Mouse (Mus musculus): ENCODE results near the gene Rfc4.
"Not testable (repeated sequence)": the region's sequence is repeated elsewhere in the genome, so short reads cannot be mapped to it uniquely, and the experiment has no call there.

Rfc4 gene

DNA sequence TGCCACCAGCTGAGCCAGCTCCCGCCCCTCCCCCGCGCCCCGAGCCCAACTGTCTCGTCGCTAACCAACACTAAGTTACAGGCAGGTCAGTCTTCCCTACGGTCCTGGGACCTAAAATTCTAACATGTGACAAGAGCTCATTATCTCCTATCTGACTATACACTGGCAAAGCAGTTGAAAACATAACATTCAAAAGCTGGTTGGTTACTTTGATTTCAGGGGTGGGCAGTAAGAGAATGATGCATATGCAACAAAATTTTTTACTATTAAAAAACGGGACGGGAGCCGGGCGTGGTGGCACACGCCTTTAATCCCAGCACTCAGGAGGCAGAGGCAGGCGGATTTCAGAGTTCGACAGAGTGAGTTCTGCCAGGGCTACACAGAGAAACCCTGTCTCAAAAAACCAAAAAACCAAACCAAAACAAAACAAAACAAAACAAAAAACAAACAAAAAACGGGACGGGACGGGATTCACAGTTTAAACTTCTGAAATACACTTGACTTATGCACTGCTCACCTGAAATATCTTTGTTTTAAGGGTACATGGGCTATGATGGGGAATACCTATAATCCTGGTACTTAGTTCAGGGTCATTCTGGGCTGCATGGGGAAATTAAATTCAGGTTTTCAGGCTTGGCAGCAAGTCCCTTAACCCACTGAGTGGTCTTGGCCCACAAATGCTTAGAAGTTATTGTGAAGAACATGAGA lies 24.3 kb downstream of the Rfc4 start:
- no peak for DNase-seq (ENCODE audit: low read depth in 2 of 2, low spot score in 2 of 2)

DNA sequence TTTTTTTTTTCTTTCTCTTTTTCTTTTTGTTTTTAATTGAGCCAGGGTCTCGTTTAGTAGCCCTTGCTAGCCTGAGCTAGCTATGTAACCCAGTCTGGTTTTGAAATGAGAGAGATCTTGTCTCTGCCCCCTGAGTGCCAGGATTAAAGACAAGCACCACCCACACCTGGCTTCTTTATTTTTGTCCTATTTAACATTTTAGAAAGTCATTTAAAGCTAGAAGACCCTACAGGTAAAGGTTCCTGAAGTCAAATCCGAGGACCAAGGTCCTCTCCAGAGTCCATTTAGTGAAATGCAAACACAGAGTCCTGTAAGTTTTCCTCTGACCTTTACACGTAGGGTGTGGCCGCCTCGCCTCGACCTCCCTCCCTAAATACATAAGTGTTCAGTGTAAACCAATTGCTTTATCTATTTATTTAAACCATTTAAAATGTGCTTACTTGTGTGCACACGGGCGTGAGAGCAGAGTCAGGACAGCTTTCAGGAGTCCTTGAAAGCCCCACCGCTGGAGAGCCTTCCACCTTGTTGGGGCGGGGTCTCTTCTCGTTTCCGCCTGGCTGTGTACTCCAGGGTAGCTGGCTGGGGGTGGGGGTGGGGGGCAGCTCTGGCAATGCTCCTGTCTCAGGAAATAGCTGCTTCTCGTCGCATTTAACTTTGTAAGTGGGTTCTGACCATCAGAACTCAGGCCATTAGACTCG lies 25.0 kb downstream of the Rfc4 start:
- DNase-seq (ENCODE audit: low read depth in 2 of 2, low spot score in 2 of 2), result no peak

DNA sequence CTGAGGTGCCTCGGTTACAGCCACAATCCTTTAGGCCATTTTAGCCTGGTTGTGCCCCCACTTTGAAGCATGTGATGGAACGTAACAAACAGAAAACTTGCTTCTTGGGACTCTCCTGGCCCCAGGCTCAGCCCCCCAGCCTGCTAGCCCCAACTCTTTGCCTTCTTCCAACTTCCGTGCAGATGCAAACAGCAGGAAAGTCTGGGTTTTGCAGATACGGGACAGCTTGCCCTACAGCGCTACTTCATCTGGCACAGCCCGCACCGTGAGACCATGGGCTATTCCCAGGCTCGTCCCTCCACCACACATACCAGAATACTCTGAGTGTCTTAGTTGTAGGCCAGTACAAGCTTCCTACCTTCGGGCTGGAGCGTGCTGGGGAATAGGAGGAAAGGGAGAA lies 26.9 kb downstream of the Rfc4 start:
- DNase-seq (ENCODE audit: low read depth in 2 of 2, low spot score in 2 of 2), result no peak

GRCm38 (mm10) chr16:23100099-23100575 lies 27.4 kb downstream of the Rfc4 start:
- DNase-seq (ENCODE audit: low read depth in 2 of 2, low spot score in 2 of 2), result no peak

DNA sequence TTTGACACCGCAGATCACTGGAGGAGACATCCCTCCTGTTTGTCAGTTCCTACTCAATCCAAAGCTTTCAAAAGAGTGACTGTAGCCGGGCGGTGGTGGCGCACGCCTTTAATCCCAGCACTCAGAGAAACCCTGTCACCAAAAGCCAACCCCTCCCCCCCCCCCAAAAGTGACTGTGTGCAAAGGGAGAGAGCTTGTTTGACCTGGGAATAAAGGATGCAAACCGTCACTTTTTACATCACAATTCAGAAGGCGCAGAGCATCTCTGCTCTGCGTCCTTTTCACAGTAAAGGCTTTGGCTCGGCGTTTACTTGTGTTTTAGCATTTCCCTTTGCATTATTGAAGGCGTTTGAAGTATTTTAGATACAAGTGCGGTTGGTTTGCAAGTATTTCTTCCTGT lies 27.9 kb downstream of the Rfc4 start:
- no peak for DNase-seq (ENCODE audit: low read depth in 2 of 2, low spot score in 2 of 2)

GRCm38 (mm10) chr16:23098105-23098452 lies 29.5 kb downstream of the Rfc4 start:
- not testable (repeated sequence) for DNase-seq (ENCODE audit: low read depth in 2 of 2, low spot score in 2 of 2)

DNA sequence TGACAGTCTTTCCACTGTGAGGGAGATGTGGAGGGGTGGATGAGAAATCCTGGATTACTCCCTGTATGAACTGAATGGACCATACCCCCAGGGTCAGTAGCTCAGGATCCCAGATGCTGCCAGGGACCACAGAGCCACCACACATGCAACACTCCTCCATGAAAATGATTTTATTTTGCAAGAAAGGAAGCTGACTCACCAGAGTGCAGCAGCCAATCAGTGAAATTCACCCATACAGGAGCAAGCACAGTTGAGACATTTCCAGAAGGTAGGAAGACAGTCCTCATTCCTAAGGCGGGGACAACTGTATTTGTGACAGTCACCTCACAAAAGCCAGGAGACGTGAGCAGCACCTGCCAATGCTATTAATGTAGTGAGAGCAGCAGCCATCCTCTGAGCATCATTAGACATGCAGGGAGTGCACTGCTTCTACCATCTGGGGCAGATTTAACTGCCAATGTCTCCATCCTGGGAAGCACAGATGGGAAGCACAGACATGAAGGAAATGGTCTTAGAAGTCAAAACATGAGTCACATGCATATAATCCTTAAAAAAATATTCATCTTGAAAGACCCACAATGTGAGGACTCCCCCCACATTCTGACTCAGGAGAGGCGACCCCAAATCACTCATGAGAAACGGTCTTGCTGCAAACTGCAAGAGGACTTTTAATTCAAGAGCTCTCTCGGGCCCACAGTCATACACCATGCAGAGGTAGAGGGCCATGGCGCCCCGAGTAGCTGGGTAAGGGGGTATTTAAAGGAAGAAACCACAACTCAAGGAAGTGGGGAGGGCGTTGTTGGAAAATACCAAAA lies 30.0 kb downstream of the Rfc4 start:
- not testable (repeated sequence) for DNase-seq (ENCODE audit: low read depth in 2 of 2, low spot score in 2 of 2)

DNA sequence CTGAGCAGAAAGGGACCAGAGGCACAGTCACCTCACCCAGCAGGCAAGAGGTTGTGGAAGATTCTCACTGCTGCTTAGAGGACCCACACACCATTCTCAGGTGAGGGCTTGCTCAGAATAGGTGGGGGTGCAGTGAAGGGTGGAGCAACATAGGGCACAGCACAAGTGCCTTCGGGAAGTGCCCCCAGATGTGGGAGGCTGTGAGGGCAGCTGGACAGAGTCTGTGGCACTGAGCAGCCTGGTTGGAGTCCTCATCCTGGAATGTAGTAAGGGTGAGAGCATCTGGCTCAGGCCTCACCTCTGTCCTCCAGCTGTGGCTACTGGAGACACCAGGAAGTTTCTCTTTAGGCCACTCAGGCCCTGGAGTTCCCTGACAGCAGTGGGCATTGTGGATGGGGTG lies 30.7 kb downstream of the Rfc4 start:
- not testable (repeated sequence) for DNase-seq (ENCODE audit: low read depth in 2 of 2, low spot score in 2 of 2)

DNA sequence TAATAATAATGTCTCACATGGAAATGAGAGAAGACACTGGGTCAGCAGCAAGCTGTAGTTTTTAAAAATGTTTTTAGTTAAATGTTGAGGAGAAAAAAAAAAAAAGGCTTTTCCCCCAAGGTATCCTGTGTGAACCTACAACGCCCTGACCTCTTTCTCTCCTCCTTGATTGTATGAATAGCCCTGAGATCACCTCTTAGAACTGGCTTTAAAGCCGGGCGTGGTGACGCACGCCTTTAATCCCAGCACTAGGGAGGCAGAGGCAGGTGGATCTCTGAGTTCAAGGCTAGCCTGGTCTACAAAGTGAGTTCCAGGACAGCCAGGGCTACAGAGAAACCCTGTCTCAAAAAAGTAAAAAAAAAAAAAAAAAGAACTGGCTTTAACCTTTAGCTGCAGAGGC lies 32.0 kb downstream of the Rfc4 start:
- DNase-seq (ENCODE audit: low read depth in 2 of 2, low spot score in 2 of 2), result not testable (repeated sequence)

GRCm38 (mm10) chr16:23094136-23094535 lies 33.4 kb downstream of the Rfc4 start:
- no peak for DNase-seq (ENCODE audit: low read depth in 2 of 2, low spot score in 2 of 2)

DNA sequence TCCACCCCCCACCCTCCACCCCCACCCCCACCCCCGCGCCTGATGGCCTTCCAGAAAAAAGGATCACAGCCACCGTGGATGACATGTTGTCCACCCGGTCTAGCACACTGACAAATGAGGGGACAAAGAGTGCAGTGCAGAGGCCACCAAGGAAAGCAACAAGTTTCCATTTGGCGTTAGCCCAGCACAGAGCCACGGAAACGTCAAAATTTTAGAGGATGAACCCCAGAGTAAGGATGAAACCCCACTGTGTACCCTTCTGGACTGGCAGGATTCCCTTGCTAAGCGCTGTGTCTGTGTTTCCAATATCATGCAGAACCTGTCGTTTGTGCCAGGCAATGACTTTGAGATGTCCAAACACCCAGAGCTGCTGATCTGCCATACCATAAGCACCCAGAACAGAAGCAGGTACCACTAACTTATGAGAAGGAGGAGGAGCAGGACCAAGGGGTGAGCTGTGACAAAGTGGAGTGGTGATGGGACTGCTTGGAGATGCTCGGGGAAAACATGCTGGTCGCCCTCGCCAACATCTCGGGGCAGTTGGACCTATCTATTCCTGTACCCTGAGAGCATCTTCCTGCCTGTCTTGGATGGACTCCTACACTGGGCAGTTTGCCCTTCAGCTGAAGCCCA lies 34.1 kb downstream of the Rfc4 start:
- DNase-seq (ENCODE audit: low read depth in 2 of 2, low spot score in 2 of 2), result no peak

- DNase-seq (ENCODE audit: low read depth in 2 of 2, low spot score in 2 of 2), result not testable (repeated sequence)
These were observed 36.2 kb downstream of the Rfc4 start for GRCm38 (mm10) chr16:23091345-23091744.

- not testable (repeated sequence) for DNase-seq (ENCODE audit: low read depth in 2 of 2, low spot score in 2 of 2)
These were observed 39.0 kb downstream of the Rfc4 start for GRCm38 (mm10) chr16:23088491-23088890.

DNA sequence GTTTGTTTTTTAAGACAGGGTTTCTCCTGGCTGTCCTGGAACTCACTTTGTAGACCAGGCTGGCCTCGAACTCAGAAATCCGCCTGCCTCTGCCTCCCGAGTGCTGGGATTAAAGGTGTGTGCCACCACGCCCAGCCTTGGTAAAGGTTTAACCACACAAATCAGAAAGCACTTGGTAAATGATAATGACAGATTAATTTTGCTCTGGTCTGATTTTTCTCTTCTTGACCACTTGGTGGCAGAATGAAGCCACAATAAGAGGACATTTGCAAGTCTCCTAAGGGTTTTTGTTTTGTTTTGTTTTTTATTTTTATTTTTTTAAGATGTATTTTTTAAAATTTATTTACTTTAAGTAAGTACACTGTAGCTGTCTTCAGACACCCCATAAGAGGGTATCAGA lies 39.8 kb downstream of the Rfc4 start:
- DNase-seq (ENCODE audit: low read depth in 2 of 2, low spot score in 2 of 2), result not testable (repeated sequence)

DNA sequence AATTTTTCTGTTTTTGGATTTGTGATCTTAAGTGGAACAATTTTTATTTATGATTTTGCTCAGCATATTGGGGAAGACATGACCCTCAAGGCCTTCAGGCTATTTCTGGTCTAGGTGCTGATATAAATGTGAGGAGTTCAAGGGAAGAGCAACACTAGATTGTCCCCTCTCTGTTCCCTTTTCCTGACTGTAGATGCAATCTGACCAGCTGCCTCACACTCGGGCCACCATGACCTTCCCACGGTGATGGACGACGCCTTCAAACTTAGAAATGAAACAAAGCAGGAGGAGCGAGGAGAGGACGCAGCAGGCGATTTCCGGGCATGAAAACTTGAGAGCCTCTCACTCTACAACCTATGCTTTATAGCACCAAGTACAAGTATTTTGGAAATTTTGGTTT lies 40.4 kb downstream of the Rfc4 start:
- not testable (repeated sequence) for DNase-seq (ENCODE audit: low read depth in 2 of 2, low spot score in 2 of 2)

GRCm38 (mm10) chr16:23077516-23077915 lies 50.0 kb downstream of the Rfc4 start:
- DNase-seq (ENCODE audit: low read depth in 2 of 2, low spot score in 2 of 2), result not testable (repeated sequence)
